7 mouse cellular contexts compared by ENCODE assay signal in the genomic region with DNA sequence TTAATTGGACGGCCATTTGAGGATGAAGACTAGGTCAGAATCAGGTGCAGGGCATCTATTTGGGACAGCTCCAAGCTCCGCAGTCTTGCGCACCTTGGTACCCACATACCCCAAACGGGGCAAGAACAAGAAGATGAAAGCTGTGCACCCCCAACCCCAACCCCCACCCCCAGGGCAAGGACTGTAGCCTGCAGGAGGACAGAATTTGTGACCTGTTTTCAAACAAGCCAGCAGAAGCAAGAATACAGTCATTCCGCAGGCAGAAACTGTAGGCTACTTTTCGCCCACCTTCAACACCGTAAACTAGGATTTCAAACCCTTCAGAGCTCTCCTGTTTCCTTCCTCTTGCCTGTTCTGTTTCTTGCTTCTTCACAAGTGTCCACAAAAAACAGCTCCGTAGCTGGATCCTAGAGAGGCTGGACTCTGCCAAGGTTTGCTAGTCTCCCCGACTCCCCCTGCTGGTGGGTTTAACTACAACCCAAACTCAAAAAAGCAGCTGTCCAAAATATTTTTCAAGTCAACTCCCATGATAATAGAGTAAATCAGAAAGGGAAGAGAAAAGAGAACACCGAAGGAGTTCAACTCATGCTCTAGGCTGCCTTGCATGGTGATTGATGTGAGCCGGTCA.
A peak's percentile ranks its signal among the peaks of the same experiment; 100 is the strongest.
DNase-seq lines count a peak whose midpoint lies in the region; ATAC-seq lines count a peak whose summit lies in the region.

No protein-coding gene starts in this region.

- DNase-seq in ES-CJ7 (ENCODE audit: low read depth, low spot score) (peak; percentile 79), WW6 (ENCODE audit: low read depth, low spot score) (peak; percentile 43)
- peak; percentile 67 for DNase-seq in embryo, embryonic 9.5 days (ENCODE audit: extremely low spot score)
- peak; percentile 68 for DNase-seq in hindbrain, embryonic 14.5 days (ENCODE audit: low spot score)
- DNase-seq in layer of hippocampus, postnatal 25 days (ENCODE audit: extremely low spot score in 1 of 2, low spot score in 1 of 2) = peak; percentile 44 to 76
- peak; percentile 42 for DNase-seq in thymus, postnatal 25 days

- peaks cover 6% of the 10 kb centered on the region for H3K4me1 ChIP-seq in hindbrain, embryonic 14.5 days (replicated peaks; ENCODE audit: control insufficient read depth, insufficient read depth, low read length)
- H3K4me1 ChIP-seq in midbrain, embryonic 15.5 days = peaks cover 14% of the 10 kb centered on the region

- no peaks in the 10 kb centered on the region for H3K9me3 ChIP-seq in hindbrain, embryonic 14.5 days (ENCODE audit: control insufficient read depth, low read length)
- H3K9me3 ChIP-seq in midbrain, embryonic 15.5 days = no peaks in the 10 kb centered on the region

- H3K27me3 ChIP-seq in hindbrain, embryonic 14.5 days (ENCODE audit: control insufficient read depth, insufficient read depth, low read length) = no peaks in the 10 kb centered on the region
- H3K27me3 ChIP-seq in midbrain, embryonic 15.5 days (replicated peaks) = no peaks in the 10 kb centered on the region

- H3K36me3 ChIP-seq in hindbrain, embryonic 14.5 days (replicated peaks; ENCODE audit: control insufficient read depth, insufficient read depth) = no peaks in the 10 kb centered on the region
- no peaks in the 10 kb centered on the region for H3K36me3 ChIP-seq in midbrain, embryonic 15.5 days (replicated peaks)

- H3K4me3 ChIP-seq in hindbrain, embryonic 14.5 days (replicated peaks; ENCODE audit: low read length) = no peak overlapping the region
- no peak overlapping the region for H3K4me3 ChIP-seq in midbrain, embryonic 15.5 days

- 72% methylated on average over 11 of the region's 11 CpGs for WGBS in hindbrain, embryonic 14.5 days
- 68% methylated on average over 11 of the region's 11 CpGs for WGBS in midbrain, embryonic 15.5 days

- H3K4me2 ChIP-seq in hindbrain, embryonic 14.5 days (replicated peaks) = no peak overlapping the region
- H3K4me2 ChIP-seq in midbrain, embryonic 15.5 days = peak overlapping the region; percentile 26; the same call in 1 of the 2 replicates

- no peak overlapping the region for H3K9ac ChIP-seq in hindbrain, embryonic 14.5 days
- no peak overlapping the region for H3K9ac ChIP-seq in midbrain, embryonic 15.5 days

- no peak for ATAC-seq in hindbrain, embryonic 14.5 days (ENCODE audit: low FRiP score)
- peak; percentile 50; the same call in 1 of the 2 replicates for ATAC-seq in midbrain, embryonic 15.5 days (replicated peaks)

- peak overlapping the region; percentile 26; the same call in 1 of the 2 replicates for H3K27ac ChIP-seq in hindbrain, embryonic 14.5 days
- H3K27ac ChIP-seq in midbrain, embryonic 15.5 days = peak overlapping the region; percentile 65; the same call in 1 of the 2 replicates
